In the genomic region with DNA sequence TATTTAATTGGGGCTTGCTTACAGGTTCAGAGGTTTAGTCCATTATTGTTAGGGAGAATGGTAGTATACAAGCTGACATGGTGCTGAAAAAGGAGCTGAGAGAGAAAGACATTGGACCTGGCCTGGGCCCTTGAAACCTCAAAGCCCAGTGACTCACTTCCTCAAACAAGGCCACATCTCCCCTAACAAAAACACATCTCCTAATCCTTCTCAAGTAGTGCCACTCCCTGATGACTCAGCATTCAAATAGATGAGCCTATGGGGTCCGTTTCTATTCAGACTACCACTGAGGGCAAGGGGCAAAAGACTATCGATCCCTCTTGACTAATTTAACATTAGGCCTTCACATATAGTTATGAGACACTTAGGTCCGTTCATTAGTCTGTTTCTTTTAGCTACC, we compare ENCODE assay signal across 25 mouse cellular contexts.
DNase-seq lines count a peak whose midpoint lies in the region; TF ChIP-seq lines count a peak whose summit lies in the region.
"Had no signal": no experiment of that assay in that cellular context is flagged by ENCODE, and none has a peak within 500 bp of the region (broad histone marks: within the 10 kb centered on the region; RNA-seq: fewer than 3 reads in every experiment).

No protein-coding gene starts in this region.

- no peak overlapping the region for H3K27ac ChIP-seq in ES-E14 (ENCODE audit: insufficient read depth, low read depth, low read length, poor library complexity, severe bottlenecking)
- H3K27ac ChIP-seq in small intestine, adult 2 months (ENCODE audit: insufficient read depth, low read depth, low read length): peak overlapping the region; percentile 33; the same call in 1 of the 2 replicates
- H3K27ac ChIP-seq: embryonic facial prominence, embryonic 12.5 days; embryonic facial prominence, embryonic 15.5 days; gastrocnemius, adult 2 months; heart, embryonic 15.5 days; hindbrain, embryonic 14.5 days; hindbrain, postnatal 0 days had no signal

- in situ Hi-C loops in ES-E14 (cut with MboI; ENCODE audit: low sequenced_read_pairs in 2 of 2, unreplicated experiment in 2 of 2): no loop called here

- H3ac ChIP-seq in C2C12 (ENCODE audit: control insufficient read depth, insufficient read length, low read depth): no peak overlapping the region

- WGBS in small intestine, adult 2 months: 79% methylated on average over 3 of the region's 3 CpGs

- no peak overlapping the region for H3K9ac ChIP-seq in ES-E14 (ENCODE audit: insufficient read depth, low read depth, low read length, poor library complexity, severe bottlenecking)
- H3K9ac ChIP-seq: embryonic facial prominence, embryonic 12.5 days; embryonic facial prominence, embryonic 15.5 days; forebrain, postnatal 0 days; heart, embryonic 15.5 days; hindbrain, embryonic 14.5 days had no signal

- DNase-seq in 3T3-L1 (ENCODE audit: low read depth, low spot score) (peak; percentile 60), ES-E14 (ENCODE audit: low read depth, low spot score) (no peak)
- DNase-seq in heart, postnatal 25 days (ENCODE audit: low spot score): no peak
- DNase-seq in right cerebral cortex, postnatal 25 days: no peak
- no peak for DNase-seq in natural killer cell, adult 2 months (ENCODE audit: low spot score in 2 of 2)
- DNase-seq: adrenal gland, adult 8-10 months; adrenal gland, postnatal 25 days; cerebellum, adult 11-12 months; cerebellum, adult 8-10 months; cerebellum, postnatal 14 days; forebrain, postnatal 0 days; gastrocnemius, adult 2 months; gastrocnemius, postnatal 14 days; heart, adult 11 months; heart, postnatal 10 days; heart, postnatal 4 days; kidney, adult 11 months; kidney, adult 8-10 months had no signal

- no peak for TF ChIP-seq POLR2A in small intestine, adult 2 months (IDR thresholded peaks at IDR 0.05; ENCODE audit: low read depth, low read length)

- H3K4me3 ChIP-seq in C2C12 (ENCODE audit: insufficient read depth, poor library complexity, severe bottlenecking): no peak overlapping the region
- no peak overlapping the region for H3K4me3 ChIP-seq in ES-E14 (ENCODE audit: insufficient read depth in 1 of 2, low read depth in 1 of 2, low read length in 2 of 2, poor library complexity in 1 of 2, severe bottlenecking in 1 of 2)
- no peak overlapping the region for H3K4me3 ChIP-seq in small intestine, adult 2 months (ENCODE audit: low read depth, low read length)
- H3K4me3 ChIP-seq: embryonic facial prominence, embryonic 12.5 days; embryonic facial prominence, embryonic 15.5 days; gastrocnemius, adult 2 months; heart, embryonic 15.5 days had no signal

- H3K79me2 ChIP-seq in C2C12 (ENCODE audit: control insufficient read depth, insufficient read depth): no peaks in the 10 kb centered on the region

- H3K4me1 ChIP-seq in ES-E14 (ENCODE audit: control insufficient read depth in 2 of 2, insufficient read depth in 2 of 2, low read length in 2 of 2, poor library complexity in 1 of 2): no peaks in the 10 kb centered on the region
- H3K4me1 ChIP-seq in small intestine, adult 2 months (ENCODE audit: control insufficient read depth, insufficient read depth, insufficient read length, low read length): peaks cover 46% of the 10 kb centered on the region
- H3K4me1 ChIP-seq: embryonic facial prominence, embryonic 12.5 days; embryonic facial prominence, embryonic 15.5 days had no signal

- no peak for TF ChIP-seq CTCF in C2C12 (IDR thresholded peaks at IDR 0.05; ENCODE audit: control insufficient read depth, insufficient read depth, insufficient read length)
- TF ChIP-seq CTCF in small intestine, adult 2 months (IDR thresholded peaks at IDR 0.05; ENCODE audit: extremely low read depth, insufficient read length, insufficient replicate concordance, low read depth, low read length): no peak

- H3K36me3 ChIP-seq in C2C12 (ENCODE audit: control insufficient read depth, insufficient read depth): no peaks in the 10 kb centered on the region
- no peaks in the 10 kb centered on the region for H3K36me3 ChIP-seq in ES-E14 (ENCODE audit: control insufficient read depth, insufficient read depth, low read length, poor library complexity, severe bottlenecking)
- peaks cover 2% of the 10 kb centered on the region; the same call in 1 of the 2 replicates for H3K36me3 ChIP-seq in small intestine, adult 2 months (ENCODE audit: control insufficient read depth, insufficient read depth, low read length)
- H3K36me3 ChIP-seq: embryonic facial prominence, embryonic 12.5 days; embryonic facial prominence, embryonic 15.5 days; heart, embryonic 15.5 days had no signal

- intact Hi-C loops in heart, postnatal 25 days (cut with DNase I): no loop called here

- no peaks in the 10 kb centered on the region for H3K27me3 ChIP-seq in C2C12 (ENCODE audit: control insufficient read depth, insufficient read depth, insufficient read length)
- H3K27me3 ChIP-seq in small intestine, adult 2 months (ENCODE audit: control insufficient read depth, insufficient read depth, low read length): no peaks in the 10 kb centered on the region
- H3K27me3 ChIP-seq: embryonic facial prominence, embryonic 12.5 days; embryonic facial prominence, embryonic 15.5 days; heart, embryonic 15.5 days had no signal

- no peaks in the 10 kb centered on the region for H3K9me3 ChIP-seq in ES-E14 (ENCODE audit: control insufficient read depth, insufficient read depth, low read depth, low read length)
- H3K9me3 ChIP-seq: embryonic facial prominence, embryonic 12.5 days; embryonic facial prominence, embryonic 15.5 days; heart, embryonic 15.5 days had no signal

- no peaks in the 10 kb centered on the region for H3K79me3 ChIP-seq in C2C12 (ENCODE audit: low read depth)

TF ChIP-seq in C2C12, 6 proteins besides CTCF, POLR2A, EP300 and RAD21:
- TF ChIP-seq MAX (IDR thresholded peaks at IDR 0.05) (no peak), FOSL1 (IDR thresholded peaks at IDR 0.05; ENCODE audit: insufficient read depth, low read length, poor library complexity, severe bottlenecking) (peak; percentile 7)

TF ChIP-seq in ES-E14, 5 proteins besides CTCF, POLR2A, EP300 and RAD21:
- peak; percentile 76 for TF ChIP-seq MAFK (IDR thresholded peaks at IDR 0.05; ENCODE audit: insufficient read depth, low read depth, low read length)
- no peak for TF ChIP-seq ZC3H11A (IDR thresholded peaks at IDR 0.05; ENCODE audit: borderline replicate concordance, low read depth, low read length)
- no peak for TF ChIP-seq HCFC1 (IDR thresholded peaks at IDR 0.05; ENCODE audit: borderline replicate concordance, insufficient read depth, low read length)
